Mouse (Mus musculus) bone marrow macrophage, adult 2 months (primary cell): ENCODE data around the gene Gjd2.

Experiments
- CTCF ChIP-seq: IDR thresholded peaks from 2 replicates; pipeline ENCODE4 v1.5.1; 2012; ENCODE audit warnings: low read depth, mild to moderate bottlenecking, low read length, moderate library complexity
- POLR2A ChIP-seq: IDR thresholded peaks from 2 replicates; pipeline ENCODE4 v1.6.1; 2012; ENCODE audit warnings: mild to moderate bottlenecking, low read depth, low read length, borderline replicate concordance

DNA sequence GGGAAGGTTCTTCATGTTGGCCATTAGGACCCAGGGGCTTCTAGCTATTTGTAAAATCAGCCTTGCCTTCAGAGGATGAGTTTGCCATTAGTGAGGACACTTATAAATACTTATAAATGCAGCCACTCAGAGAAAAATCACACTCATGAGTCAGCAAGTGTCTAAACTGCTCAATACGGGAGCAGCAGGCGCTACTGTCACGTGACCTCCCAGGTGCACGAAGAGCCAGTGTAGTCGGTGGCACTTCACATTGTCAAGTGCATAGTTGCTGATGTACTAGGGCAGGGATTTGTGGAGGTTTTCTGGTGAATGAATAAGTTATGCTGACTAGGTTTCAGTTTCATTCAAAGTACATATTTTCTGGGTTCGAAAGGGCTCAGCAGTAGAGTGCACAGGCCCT lies 10.0 kb upstream of the Gjd2 start:
- no peak for TF ChIP-seq CTCF
- no peak for TF ChIP-seq POLR2A
